8 mouse cellular contexts compared by ENCODE assay signal in genomic region chr6:131433153-131434048, GRCm38 (mm10). TPM values are rescaled to one million over a fixed set of nuclear protein-coding genes. Genes with fewer than 3 reads are reported as not detected.
DNase-seq lines count a peak whose midpoint lies in the region; ATAC-seq and TF ChIP-seq lines count a peak whose summit lies in the region.

No protein-coding gene starts in this region.

- H3K4me3 ChIP-seq in layer of hippocampus, adult 2 months = peak overlapping the region; percentile 37; the same call in 1 of the 2 replicates
- H3K4me3 ChIP-seq in heart, embryonic 16.5 days (ENCODE audit: low read length) = peak overlapping the region; percentile 48
- H3K4me3 ChIP-seq in limb, embryonic 10.5 days = peak overlapping the region; percentile 54

- H3K27ac ChIP-seq in layer of hippocampus, adult 2 months = no peak overlapping the region
- H3K27ac ChIP-seq in heart, embryonic 16.5 days (ENCODE audit: low read length) = no peak overlapping the region
- H3K27ac ChIP-seq in limb, embryonic 10.5 days = peak overlapping the region; percentile 54

- WGBS in heart, embryonic 16.5 days = 7% methylated on average over 39 of the region's 39 CpGs
- WGBS in limb, embryonic 10.5 days = 9% methylated on average over 38 of the region's 39 CpGs

- no peaks in the 10 kb centered on the region for H3K36me3 ChIP-seq in heart, embryonic 16.5 days (ENCODE audit: control insufficient read depth, insufficient read depth)
- H3K36me3 ChIP-seq in limb, embryonic 10.5 days = no peaks in the 10 kb centered on the region

- ATAC-seq in heart, embryonic 16.5 days (replicated peaks; ENCODE audit: extremely low read depth, insufficient read depth, low FRiP score) = no peak
- ATAC-seq in monocyte, adult 5-6 weeks (replicated peaks; ENCODE audit: insufficient number of reproducible peaks, low FRiP score, low TSS enrichment, poor library complexity, severe bottlenecking) = 0 out of 2 replicates have a peak, but pooled peaks have one; percentile 21

- TF ChIP-seq CTCF in layer of hippocampus, adult 2 months (conservative IDR thresholded peaks at IDR 0.05) = no peak

- H3K27me3 ChIP-seq in heart, embryonic 16.5 days (ENCODE audit: control insufficient read depth, insufficient read depth, low read length) = 0 out of 2 replicates have a peak, but pooled peaks cover 5% of the 10 kb centered on the region
- H3K27me3 ChIP-seq in limb, embryonic 10.5 days (ENCODE audit: low read depth, poor library complexity, severe bottlenecking) = peaks cover 24% of the 10 kb centered on the region

- H3K4me2 ChIP-seq in heart, embryonic 16.5 days (ENCODE audit: low read depth, low read length) = peak overlapping the region; percentile 71

- peak overlapping the region; percentile 56 for H3K9ac ChIP-seq in heart, embryonic 16.5 days (ENCODE audit: low read length)

- DNase-seq in layer of hippocampus, adult 2 months (ENCODE audit: low spot score in 2 of 2) = no peak
- no peak for DNase-seq in layer of hippocampus, postnatal 25 days (ENCODE audit: extremely low spot score in 1 of 2, low spot score in 1 of 2)
- DNase-seq in cerebellum, postnatal 36 days = peak; percentile 3 to 15
- DNase-seq in limb, embryonic 10.5 days (ENCODE audit: low spot score) = peak; percentile 58
- DNase-seq in frontal cortex, postnatal 36 days (ENCODE audit: low spot score in 2 of 2) = no peak
- no peak for DNase-seq in testis, postnatal 10 days (ENCODE audit: low spot score)

- no peaks in the 10 kb centered on the region for H3K9me3 ChIP-seq in heart, embryonic 16.5 days (replicated peaks; ENCODE audit: control insufficient read depth, low read length)
- H3K9me3 ChIP-seq in limb, embryonic 10.5 days (replicated peaks) = no peaks in the 10 kb centered on the region

- H3K4me1 ChIP-seq in heart, embryonic 16.5 days (ENCODE audit: control insufficient read depth, insufficient read depth, low read length) = no peaks in the 10 kb centered on the region
- 0 out of 2 replicates have a peak, but pooled peaks cover 5% of the 10 kb centered on the region for H3K4me1 ChIP-seq in limb, embryonic 10.5 days

RNA-seq across cellular contexts. Expression of gene Ybx3, which starts 45.1 kb away (rescaled TPM):
- 10 to 100 TPM; 36.7 to 44.6 TPM for total RNA-seq in layer of hippocampus, adult 2 months (2021)
- total RNA-seq in layer of hippocampus, postnatal 25 days (2021) = 10 to 100 TPM; 45.9 to 48.5 TPM
- polyA plus RNA-seq in heart, embryonic 16.5 days (2015; fragmentation: Nextera tagmentation; extraction: Ambion mirVana) = 30.8 and 41.3 TPM in 2 replicates
- polyA plus RNA-seq in limb, embryonic 10.5 days (2016; fragmentation: Nextera tagmentation; extraction: Ambion mirVana) = 33.9 and 37.6 TPM in 2 replicates
- 98.2 to 174 TPM (median 134 TPM) in 3 replicates for total RNA-seq in monocyte, adult 5-6 weeks (2017)

RNA-seq across cellular contexts. Expression of gene 5430401F13Rik, which starts 52.8 kb away (rescaled TPM):
- not detected for total RNA-seq in layer of hippocampus, adult 2 months (2021)
- not detected for total RNA-seq in layer of hippocampus, postnatal 25 days (2021)
- not detected in 2 replicates for polyA plus RNA-seq in heart, embryonic 16.5 days (2015; fragmentation: Nextera tagmentation; extraction: Ambion mirVana)
- polyA plus RNA-seq in limb, embryonic 10.5 days (2016; fragmentation: Nextera tagmentation; extraction: Ambion mirVana) = not detected in 2 replicates
- total RNA-seq in monocyte, adult 5-6 weeks (2017) = not detected in 3 replicates

RNA-seq across cellular contexts. Expression of gene Gm6619, which starts 52.8 kb away (rescaled TPM):
- not detected for total RNA-seq in layer of hippocampus, adult 2 months (2021)
- not detected for total RNA-seq in layer of hippocampus, postnatal 25 days (2021)
- not detected in 2 replicates for polyA plus RNA-seq in heart, embryonic 16.5 days (2015; fragmentation: Nextera tagmentation; extraction: Ambion mirVana)
- polyA plus RNA-seq in limb, embryonic 10.5 days (2016; fragmentation: Nextera tagmentation; extraction: Ambion mirVana) = not detected in 2 replicates
- not detected in 3 replicates for total RNA-seq in monocyte, adult 5-6 weeks (2017)

Comparison
In these comparisons a context has a peak if more than half of its experiments do, and no peak if none do; other contexts are left out.
1. DNase-seq: peak in cerebellum, postnatal 36 days (2 of 2) and limb, embryonic 10.5 days (single experiment); none in layer of hippocampus, adult 2 months (0 of 2), layer of hippocampus, postnatal 25 days (0 of 2), frontal cortex, postnatal 36 days (0 of 2) and testis, postnatal 10 days (single experiment).
2. Peak in every context shown above with its lines, with median percentiles within 50 percentile points of each other: H3K4me3 ChIP-seq.